Mouse (Mus musculus) MEL (cell line): Measurements from ENCODE around the gene Rbfox2. TPM values are rescaled to one million over a fixed set of nuclear protein-coding genes. Genes with fewer than 3 reads are reported as not detected.

Source experiments
- DNase-seq: peaks from one replicate; pipeline ENCODE4 v3.0.0; 2011; ENCODE audit warnings: low read depth, low spot score
- H3K27ac ChIP-seq: 2 replicates; pipeline ENCODE4 v1.5.1; 2012; ENCODE audit warnings: low read depth, mild to moderate bottlenecking, control low read depth, low read length, moderate library complexity; ENCODE audit not compliant: control insufficient read depth
- H3K27me3 ChIP-seq, 2 experiments: fragments of 150-350 bp in 1 of 2; sonication (generic) in 1 of 2; 2 replicates each; pipeline ENCODE4 v1.6.1; 2012; ENCODE audit warnings: low read length in 2 of 2, mild to moderate bottlenecking in 2 of 2, improper control_type of control experiment in 1 of 2, moderate library complexity in 1 of 2; ENCODE audit not compliant: insufficient read depth in 2 of 2, control insufficient read depth in 1 of 2
- H3K36me3 ChIP-seq, 2 experiments: 2 replicates each; pipeline ENCODE4 v1.6.1; 2012 to 2014; ENCODE audit warnings: low read length in 2 of 2, improper control_type of control experiment in 1 of 2, inconsistent platforms in 1 of 2, mild to moderate bottlenecking in 1 of 2; ENCODE audit not compliant: insufficient read depth in 2 of 2, control insufficient read depth in 1 of 2
- H3K4me1 ChIP-seq, 2 experiments: fragments of 150-350 bp in 1 of 2; sonication (generic) in 1 of 2; 2 replicates each; pipeline ENCODE4 v1.6.1; 2012; ENCODE audit warnings: low read length in 2 of 2, improper control_type of control experiment in 1 of 2, mild to moderate bottlenecking in 1 of 2; ENCODE audit not compliant: insufficient read depth in 2 of 2, control insufficient read depth in 1 of 2
- H3K4me3 ChIP-seq, 2 experiments: fragments of 150-350 bp in 1 of 2; sonication (generic) in 1 of 2; 2 replicates each; pipeline ENCODE4 v1.5.1; 2012; ENCODE audit warnings: low read depth in 2 of 2, low read length in 2 of 2, mild to moderate bottlenecking in 2 of 2, moderate library complexity in 2 of 2, control low read depth in 1 of 2, improper control_type of control experiment in 1 of 2; ENCODE audit not compliant: control insufficient read depth in 1 of 2, insufficient read depth in 1 of 2
- H3K79me2 ChIP-seq: 2 replicates; pipeline ENCODE4 v1.6.1; 2012; ENCODE audit warnings: mild to moderate bottlenecking, low read length, moderate library complexity; ENCODE audit not compliant: control insufficient read depth, poor library complexity, insufficient read depth
- H3K9ac ChIP-seq: 2 replicates; pipeline ENCODE4 v1.6.1; 2012; ENCODE audit warnings: low read depth, mild to moderate bottlenecking, control low read depth, low read length, moderate library complexity; ENCODE audit not compliant: control insufficient read depth, poor library complexity, severe bottlenecking
- H3K9me3 ChIP-seq: fragments of 150-350 bp; sonication (generic); replicated peaks from 2 replicates; pipeline ENCODE4 v1.6.1; 2012; ENCODE audit warnings: mild to moderate bottlenecking, low read length, improper control_type of control experiment, moderate library complexity; ENCODE audit not compliant: insufficient read depth
- BHLHE40 ChIP-seq: IDR thresholded peaks from 2 replicates; pipeline ENCODE4 v1.6.1; 2012; ENCODE audit warnings: low read depth, mild to moderate bottlenecking, inconsistent platforms, low read length, improper control_type of control experiment, borderline replicate concordance
- CHD1 ChIP-seq: IDR thresholded peaks from 2 replicates; pipeline ENCODE4 v1.6.1; 2012; ENCODE audit warnings: low read depth, mild to moderate bottlenecking, inconsistent platforms, low read length, improper control_type of control experiment
- E2F4 ChIP-seq: IDR thresholded peaks from 2 replicates; pipeline ENCODE4 v1.6.1; 2011; ENCODE audit warnings: low read depth, low read length, improper control_type of control experiment, borderline replicate concordance
- EP300 ChIP-seq, 2 experiments: IDR thresholded peaks; 2 replicates each; pipeline ENCODE4 v1.6.1; 2011; ENCODE audit warnings: improper control_type of control experiment in 2 of 2, low read length in 2 of 2, low read depth in 1 of 2, mild to moderate bottlenecking in 1 of 2
- GATA1 ChIP-seq: IDR thresholded peaks from 2 replicates; pipeline ENCODE4 v1.6.1; 2011; ENCODE audit warnings: low read depth, low read length, improper control_type of control experiment
- HCFC1 ChIP-seq: IDR thresholded peaks from 2 replicates; pipeline ENCODE4 v1.6.1; 2012; ENCODE audit warnings: low read depth, mild to moderate bottlenecking, inconsistent platforms, low read length, improper control_type of control experiment, moderate library complexity
- JUND ChIP-seq: IDR thresholded peaks from 2 replicates; pipeline ENCODE4 v1.6.1; 2011; ENCODE audit warnings: low read depth, mild to moderate bottlenecking, improper control_type of control experiment, low read length
- KAT2A ChIP-seq: conservative IDR thresholded peaks from 2 replicates; pipeline ENCODE4 v1.6.1; 2012; ENCODE audit warnings: low read depth, low read length, improper control_type of control experiment, inconsistent platforms
- MAFK ChIP-seq: IDR thresholded peaks from 2 replicates; pipeline ENCODE4 v1.6.1; 2011; ENCODE audit warnings: low read depth, mild to moderate bottlenecking, low read length, improper control_type of control experiment, borderline replicate concordance
- MAX ChIP-seq: IDR thresholded peaks from 2 replicates; pipeline ENCODE4 v1.6.1; 2011; ENCODE audit warnings: low read length, improper control_type of control experiment
- MAZ ChIP-seq: IDR thresholded peaks from 2 replicates; pipeline ENCODE4 v1.6.1; 2012; ENCODE audit warnings: low read depth, mild to moderate bottlenecking, inconsistent platforms, low read length, improper control_type of control experiment
- MEF2A ChIP-seq: IDR thresholded peaks from 2 replicates; pipeline ENCODE4 v1.6.1; 2014; ENCODE audit warnings: low read depth, mild to moderate bottlenecking, inconsistent platforms, low read length, improper control_type of control experiment; ENCODE audit not compliant: poor library complexity, insufficient replicate concordance, severe bottlenecking; ENCODE audit errors: extremely low read depth
- MYC ChIP-seq: IDR thresholded peaks from 2 replicates; pipeline ENCODE4 v1.6.1; 2011; ENCODE audit warnings: low read depth, mild to moderate bottlenecking, low read length, improper control_type of control experiment, moderate library complexity
- NELFE ChIP-seq: IDR thresholded peaks from 2 replicates; pipeline ENCODE4 v1.6.1; 2011; ENCODE audit warnings: low read depth, low read length, improper control_type of control experiment
- POLR2AphosphoS2 ChIP-seq: IDR thresholded peaks from 2 replicates; pipeline ENCODE4 v1.6.1; 2011; ENCODE audit warnings: low read length, improper control_type of control experiment
- RAD21 ChIP-seq: IDR thresholded peaks from 2 replicates; pipeline ENCODE4 v1.6.1; 2011; ENCODE audit warnings: mild to moderate bottlenecking, low read depth, low read length, improper control_type of control experiment
- SIN3A ChIP-seq: IDR thresholded peaks from 2 replicates; pipeline ENCODE4 v1.6.1; 2012; ENCODE audit warnings: low read length, improper control_type of control experiment, inconsistent platforms
- SMC3 ChIP-seq: IDR thresholded peaks from 2 replicates; pipeline ENCODE4 v1.6.1; 2011; ENCODE audit warnings: low read depth, low read length, improper control_type of control experiment
- TAL1 ChIP-seq: IDR thresholded peaks from 2 replicates; pipeline ENCODE4 v1.6.1; 2012; ENCODE audit warnings: mild to moderate bottlenecking, inconsistent platforms, low read length, moderate library complexity, mixed read lengths
- TCF12 ChIP-seq: IDR thresholded peaks from 2 replicates; pipeline ENCODE4 v1.6.1; 2014; ENCODE audit warnings: low read depth, mild to moderate bottlenecking, inconsistent platforms, low read length, improper control_type of control experiment, moderate library complexity
- ZC3H11A ChIP-seq: IDR thresholded peaks from 2 replicates; pipeline ENCODE4 v1.6.1; 2012; ENCODE audit warnings: low read depth, mild to moderate bottlenecking, inconsistent platforms, low read length, improper control_type of control experiment
- ZKSCAN1 ChIP-seq: IDR thresholded peaks from 2 replicates; pipeline ENCODE4 v1.6.1; 2012; ENCODE audit warnings: low read depth, mild to moderate bottlenecking, inconsistent platforms, low read length, improper control_type of control experiment, moderate library complexity
- ZMIZ1 ChIP-seq: IDR thresholded peaks from 2 replicates; pipeline ENCODE4 v1.6.1; 2012; ENCODE audit warnings: low read depth, mild to moderate bottlenecking, inconsistent platforms, low read length, improper control_type of control experiment, moderate library complexity
- ZNF384 ChIP-seq: IDR thresholded peaks from 2 replicates; pipeline ENCODE4 v1.6.1; 2012; ENCODE audit warnings: low read depth, mild to moderate bottlenecking, inconsistent platforms, low read length, improper control_type of control experiment
- polyA plus RNA-seq, 2 experiments: library from polyadenylated mRNA; stranded (reverse) in 1 of 2; unstranded in 1 of 2; fragments of >175 nt in 1 of 2; fragments of >200 nt in 1 of 2; gene quantifications; 2 replicates each; pipeline versions ENCODE4 v1.2.1 to v1.2.4; 2012; ENCODE audit warnings: low replicate concordance in 2 of 2, low read depth in 1 of 2; ENCODE audit not compliant: insufficient read length in 2 of 2, insufficient read depth in 1 of 2, missing spikeins in 1 of 2
- total RNA-seq: library from RNA; depleted of rRNA; stranded (reverse); fragments of 300-350 nt; gene quantifications from 2 replicates; pipeline ENCODE4 v1.2.3, GENCODE M21; 2012

Rbfox2 gene
- total and polyA plus RNA-seq, 3 experiments: 3.4 to 6.0 TPM; not detected in 1

DNA sequence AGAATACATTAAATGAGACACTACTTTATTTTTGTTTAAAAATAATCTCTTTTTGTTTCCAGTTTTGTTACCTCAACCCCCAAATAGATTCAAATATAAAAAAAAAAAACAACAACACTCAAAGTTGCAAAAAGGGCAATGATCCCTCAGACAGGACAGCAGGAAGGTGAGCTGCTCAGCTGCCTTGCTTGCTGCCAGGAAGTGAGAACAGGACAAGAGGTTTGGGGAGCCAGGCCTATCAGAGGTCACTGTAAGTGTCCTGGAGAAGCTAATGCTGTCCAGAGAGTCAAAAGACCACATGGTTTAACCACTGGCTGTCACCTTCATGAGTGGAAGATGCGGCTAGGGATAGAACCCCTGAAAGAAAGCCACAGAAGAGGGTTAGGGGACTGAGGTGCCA is 161.8 kb downstream of the Rbfox2 start:
- TF ChIP-seq SIN3A (no peak), ZNF384 (no peak), RAD21 (no peak), ZKSCAN1 (no peak), MAFK (no peak), POLR2AphosphoS2 (no peak), JUND (no peak), CHD1 (no peak), ZMIZ1 (no peak), SMC3 (no peak), BHLHE40 (no peak), TCF12 (no peak), NELFE (no peak)
- Histone ChIP-seq H3K9ac (no peak overlapping the region), H3K79me2 (no peaks in the 10 kb centered on the region), H3K27ac (no peak overlapping the region), H3K4me1 (0 out of 4 replicates have a peak, but pooled peaks cover 0 to 5% of the 10 kb centered on the region in 2 experiments), H3K36me3 (peaks cover 0 to 4% of the 10 kb centered on the region in 2 experiments; a peak in 1 of 4 replicates), H3K4me3 (no peak overlapping the region), H3K9me3 (no peaks in the 10 kb centered on the region), H3K27me3 (no peaks in the 10 kb centered on the region)
- DNase-seq: no peak

DNA sequence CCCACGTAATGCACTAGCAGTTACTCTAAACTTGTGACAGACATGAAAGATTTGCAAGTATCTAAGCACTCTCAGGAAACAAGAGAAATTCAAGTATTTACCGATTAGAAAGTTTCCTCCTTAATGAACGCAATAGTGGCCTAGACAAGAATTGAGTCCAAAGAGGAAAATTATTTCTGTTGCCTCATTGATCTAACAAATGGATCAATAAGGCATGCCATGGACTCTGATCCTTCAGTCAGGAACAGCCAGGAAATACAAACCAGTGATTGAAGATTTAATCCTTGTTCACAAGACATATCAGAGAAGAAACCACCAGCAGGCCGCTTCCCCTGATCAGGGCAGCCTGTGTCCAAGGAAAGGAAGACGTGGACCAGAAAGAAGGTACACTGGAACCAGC is 164.0 kb downstream of the Rbfox2 start:
- Histone ChIP-seq H3K79me2 (no peaks in the 10 kb centered on the region), H3K9me3 (no peaks in the 10 kb centered on the region), H3K27me3 (no peaks in the 10 kb centered on the region), H3K9ac (no peak overlapping the region), H3K27ac (no peak overlapping the region), H3K4me1 (no peaks in the 10 kb centered on the region), H3K4me3 (no peak overlapping the region), H3K36me3 (no peaks in the 10 kb centered on the region)
- no peak for DNase-seq
- TF ChIP-seq ZC3H11A (no peak), MAZ (no peak), E2F4 (no peak)

DNA sequence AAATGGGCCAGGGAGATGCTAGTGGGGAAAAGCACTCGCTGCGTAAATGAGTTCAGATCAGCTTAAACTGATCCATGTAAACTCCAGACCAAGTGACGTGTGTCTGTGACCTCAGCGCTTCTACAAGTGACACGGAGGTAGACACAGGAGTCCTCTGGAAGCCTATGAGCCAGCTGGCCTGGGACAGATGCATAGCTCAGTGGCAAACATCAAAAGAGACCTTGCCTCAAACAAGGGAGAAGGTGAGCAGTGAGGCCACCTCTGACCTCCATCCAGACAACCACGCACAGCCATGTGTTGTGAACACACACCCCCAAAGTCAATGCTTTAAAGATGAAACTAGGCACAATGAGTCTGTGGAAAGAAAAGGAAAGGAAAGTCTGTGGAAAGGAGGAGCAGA is 164.5 kb downstream of the Rbfox2 start:
- H3K79me2 ChIP-seq: no peaks in the 10 kb centered on the region
- no peaks in the 10 kb centered on the region for H3K9me3 ChIP-seq
- no peak overlapping the region for H3K9ac ChIP-seq
- H3K36me3 ChIP-seq: no peaks in the 10 kb centered on the region
- H3K4me1 ChIP-seq: no peaks in the 10 kb centered on the region
- no peak for DNase-seq
- H3K27ac ChIP-seq: no peak overlapping the region
- H3K4me3 ChIP-seq: no peak overlapping the region
- no peak for TF ChIP-seq MAFK
- no peak for TF ChIP-seq MYC
- no peak for TF ChIP-seq MAX
- no peak for TF ChIP-seq TAL1
- TF ChIP-seq HCFC1: no peak
- TF ChIP-seq RAD21: no peak
- TF ChIP-seq KAT2A: no peak
- no peak for TF ChIP-seq BHLHE40
- no peak for TF ChIP-seq TCF12
- no peak for TF ChIP-seq ZC3H11A
- no peak for TF ChIP-seq EP300 (IDR thresholded peaks at IDR 0.05; ENCODE audit: low read depth in 1 of 2, low read length in 2 of 2)
- TF ChIP-seq SIN3A: no peak
- TF ChIP-seq CHD1: no peak
- no peak for TF ChIP-seq MAZ
- TF ChIP-seq MEF2A: no peak
- TF ChIP-seq GATA1: no peak
- no peaks in the 10 kb centered on the region for H3K27me3 ChIP-seq
